Mouse (Mus musculus) heart, embryonic 12.5 days (tissue): Measurements from ENCODE around the gene Flnc. TPM values are rescaled to one million over a fixed set of nuclear protein-coding genes. Genes with fewer than 3 reads are reported as not detected.
A peak's percentile ranks its signal among the peaks of the same experiment; 100 is the strongest.
"Not testable (repeated sequence)": the region's sequence is repeated elsewhere in the genome, so short reads cannot be mapped to it uniquely, and the experiment has no call there.

ENCODE experiments used
- ATAC-seq: fragments of 200-750 bp; cut with Nextera tagmentation; 2 replicates; pipeline ENCODE4 v1.8.0; 2017; ENCODE audit warnings: moderate TSS enrichment, moderate library complexity; ENCODE audit not compliant: insufficient number of reproducible peaks, low FRiP score
- H3K27ac ChIP-seq: fragments of 300-500 bp; sonication (generic); 2 replicates; pipeline ENCODE4 v1.5.1; 2016; ENCODE audit warnings: mild to moderate bottlenecking, moderate library complexity; ENCODE audit not compliant: poor library complexity, severe bottlenecking
- H3K27me3 ChIP-seq: fragments of 300-500 bp; sonication (generic); replicated peaks from 2 replicates; pipeline ENCODE4 v1.6.1; 2016; ENCODE audit warnings: mild to moderate bottlenecking, moderate library complexity
- H3K36me3 ChIP-seq: fragments of 300-500 bp; sonication (generic); 2 replicates; pipeline ENCODE4 v1.6.1; 2016; ENCODE audit warnings: mild to moderate bottlenecking, moderate library complexity
- H3K4me1 ChIP-seq: fragments of 300-500 bp; sonication (generic); replicated peaks from 2 replicates; pipeline ENCODE4 v1.6.1; 2016; ENCODE audit warnings: mild to moderate bottlenecking
- H3K4me2 ChIP-seq: fragments of 300-500 bp; sonication (generic); 2 replicates; pipeline ENCODE4 v1.6.1; 2016; ENCODE audit warnings: mild to moderate bottlenecking, moderate library complexity
- H3K4me3 ChIP-seq: fragments of 300-500 bp; sonication (generic); 2 replicates; pipeline ENCODE4 v1.5.1; 2016; ENCODE audit warnings: mild to moderate bottlenecking
- H3K9ac ChIP-seq: fragments of 300-500 bp; sonication (generic); 2 replicates; pipeline ENCODE4 v1.6.1; 2016; ENCODE audit warnings: mild to moderate bottlenecking, moderate library complexity
- H3K9me3 ChIP-seq: fragments of 300-500 bp; sonication (generic); replicated peaks from 2 replicates; pipeline ENCODE4 v1.6.1; 2016; ENCODE audit warnings: mild to moderate bottlenecking, moderate library complexity
- WGBS: fragments of 180-500 bp; shearing (Covaris S2); methylation state at CpG from one replicate; pipeline ENCODE4 v1.1.7; 2016; 5-methylcytosine and 5-hydroxymethylcytosine counted together
- polyA plus RNA-seq: library from polyadenylated mRNA; unstranded; fragments of >200 nt; fragmentation: Nextera tagmentation; extraction: Ambion mirVana; gene quantifications from 2 replicates; pipeline ENCODE4 v1.2.1, GENCODE M21; 2016

Flnc gene
- 90.7 and 98.1 TPM in 2 replicates for polyA plus RNA-seq

GRCm38 (mm10) chr6:29433038-29433803 lies at the start of gene Flnc:
Flnc (plus strand) TSS chr6:29433256.
- peaks cover 5% of the 10 kb centered on the region for H3K36me3 ChIP-seq
- peak; percentile 38; the same call in 1 of the 2 replicates for ATAC-seq
- peaks cover 58% of the 10 kb centered on the region for H3K4me1 ChIP-seq
- H3K9me3 ChIP-seq: no peaks in the 10 kb centered on the region
- under 1% methylated on average over 62 of the region's 77 CpGs for WGBS
- H3K9ac ChIP-seq: peak within 1 kb of the TSS; percentile 91
- H3K27me3 ChIP-seq: no peaks in the 10 kb centered on the region
- H3K27ac ChIP-seq: peak within 1 kb of the TSS; percentile 97
- peak within 1 kb of the TSS; percentile 66 for H3K4me3 ChIP-seq
- peak within 1 kb of the TSS; percentile 86 for H3K4me2 ChIP-seq

- 3% methylated on average over 12 of the region's 12 CpGs for WGBS
- H3K9ac ChIP-seq: peak within 1 kb of the TSS; percentile 64
- H3K9me3 ChIP-seq: no peaks in the 10 kb centered on the region
- peaks cover 28% of the 10 kb centered on the region for H3K4me1 ChIP-seq
- peak within 1 kb of the TSS; percentile 51 for H3K4me3 ChIP-seq
- peak within 1 kb of the TSS; percentile 63 for H3K4me2 ChIP-seq
- peak within 1 kb of the TSS; percentile 30 for H3K27ac ChIP-seq
- ATAC-seq: peak; percentile 78
- 0 out of 2 replicates have a peak, but pooled peaks cover 3% of the 10 kb centered on the region for H3K27me3 ChIP-seq
- no peaks in the 10 kb centered on the region for H3K36me3 ChIP-seq
Measured at GRCm38 (mm10) chr6:29388052-29388518, 45.0 kb upstream of the Flnc start, which contains the start of gene Opn1sw. Opn1sw (minus strand) TSS chr6:29388468.

- peak overlapping the region; percentile 63 for H3K4me2 ChIP-seq
- 7% methylated on average over 11 of the region's 11 CpGs for WGBS
- peaks cover 5% of the 10 kb centered on the region for H3K27me3 ChIP-seq
- no peak overlapping the region for H3K9ac ChIP-seq
- H3K4me3 ChIP-seq: peak overlapping the region; percentile 51
- ATAC-seq: peak; percentile 81
- no peaks in the 10 kb centered on the region for H3K36me3 ChIP-seq
- peak overlapping the region; percentile 30; the same call in 1 of the 2 replicates for H3K27ac ChIP-seq
- peaks cover 27% of the 10 kb centered on the region for H3K4me1 ChIP-seq
- H3K9me3 ChIP-seq: no peaks in the 10 kb centered on the region
Measured at GRCm38 (mm10) chr6:29388606-29389080, 44.4 kb upstream of the Flnc start.

GRCm38 (mm10) chr6:29389425-29389824 lies 43.6 kb upstream of the Flnc start:
- peaks cover 13% of the 10 kb centered on the region for H3K27me3 ChIP-seq
- WGBS: 49% methylated on average over 9 of the region's 9 CpGs
- H3K9me3 ChIP-seq: no peaks in the 10 kb centered on the region
- H3K36me3 ChIP-seq: no peaks in the 10 kb centered on the region
- H3K4me3 ChIP-seq: no peak overlapping the region
- peaks cover 20% of the 10 kb centered on the region for H3K4me1 ChIP-seq
- H3K9ac ChIP-seq: no peak overlapping the region
- no peak overlapping the region for H3K4me2 ChIP-seq
- ATAC-seq: no peak
- H3K27ac ChIP-seq: no peak overlapping the region

- H3K9ac ChIP-seq, H3K27ac ChIP-seq, H3K4me2 ChIP-seq, H3K9me3 ChIP-seq, H3K4me3 ChIP-seq, H3K36me3 ChIP-seq, ATAC-seq: not testable (repeated sequence)
- Histone ChIP-seq H3K4me1 (peaks cover 29% of the 10 kb centered on the region), H3K27me3 (peaks cover 15% of the 10 kb centered on the region)
- 77% methylated on average over 1 of the region's 1 CpGs for WGBS
Measured at GRCm38 (mm10) chr6:29390500-29390899, 42.6 kb upstream of the Flnc start.

- ATAC-seq: not testable (repeated sequence)
- 72% methylated on average over 8 of the region's 8 CpGs for WGBS
- H3K4me1 ChIP-seq: peaks cover 36% of the 10 kb centered on the region
Measured at GRCm38 (mm10) chr6:29391241-29391640, 41.8 kb upstream of the Flnc start.

GRCm38 (mm10) chr6:29391802-29392201 lies 41.3 kb upstream of the Flnc start:
- no peak overlapping the region for H3K4me3 ChIP-seq
- peaks cover 15% of the 10 kb centered on the region for H3K27me3 ChIP-seq
- peaks cover 38% of the 10 kb centered on the region for H3K4me1 ChIP-seq
- H3K36me3 ChIP-seq: no peaks in the 10 kb centered on the region
- no peak overlapping the region for H3K4me2 ChIP-seq
- H3K9ac ChIP-seq: no peak overlapping the region
- 63% methylated on average over 4 of the region's 4 CpGs for WGBS
- H3K9me3 ChIP-seq: no peaks in the 10 kb centered on the region
- ATAC-seq: no peak
- no peak overlapping the region for H3K27ac ChIP-seq

More at GRCm38 (mm10) chr6:29391241-29391640, 41.8 kb upstream of the Flnc start:
- peaks cover 15% of the 10 kb centered on the region for H3K27me3 ChIP-seq
- H3K9ac ChIP-seq, H3K36me3 ChIP-seq, H3K4me3 ChIP-seq, H3K4me2 ChIP-seq, H3K27ac ChIP-seq, H3K9me3 ChIP-seq: not testable (repeated sequence)

- Histone ChIP-seq H3K27me3 (peaks cover 21% of the 10 kb centered on the region), H3K9me3 (no peaks in the 10 kb centered on the region), H3K4me3 (no peak overlapping the region), H3K4me2 (no peak overlapping the region), H3K9ac (no peak overlapping the region), H3K36me3 (peaks cover 5% of the 10 kb centered on the region; the same call in 1 of the 2 replicates), H3K27ac (no peak overlapping the region), H3K4me1 (peaks cover 27% of the 10 kb centered on the region)
- 71% methylated on average over 1 of the region's 1 CpGs for WGBS
- ATAC-seq: no peak
Measured at GRCm38 (mm10) chr6:29394286-29394685, 38.8 kb upstream of the Flnc start.

- WGBS: under 1% methylated on average over 41 of the region's 49 CpGs
- Histone ChIP-seq H3K4me2 (peak within 1 kb of the TSS; percentile 83), H3K27ac (peak within 1 kb of the TSS; percentile 71), H3K9me3 (no peaks in the 10 kb centered on the region), H3K4me3 (peak within 1 kb of the TSS; percentile 85), H3K36me3 (peaks cover 14% of the 10 kb centered on the region), H3K9ac (peak within 1 kb of the TSS; percentile 89), H3K27me3 (peaks cover 30% of the 10 kb centered on the region), H3K4me1 (peaks cover 27% of the 10 kb centered on the region)
- peak; percentile 86 for ATAC-seq
Measured at GRCm38 (mm10) chr6:29395910-29396713, 36.9 kb upstream of the Flnc start, which contains the start of gene Ccdc136. Ccdc136 (plus strand) TSS chr6:29396309.

- peaks cover 27% of the 10 kb centered on the region for H3K4me1 ChIP-seq
- H3K36me3 ChIP-seq: peaks cover 18% of the 10 kb centered on the region
- peak overlapping the region; percentile 71 for H3K27ac ChIP-seq
- 2% methylated on average over 23 of the region's 24 CpGs for WGBS
- H3K27me3 ChIP-seq: peaks cover 34% of the 10 kb centered on the region
- H3K4me3 ChIP-seq: peak overlapping the region; percentile 85
- no peaks in the 10 kb centered on the region for H3K9me3 ChIP-seq
- H3K4me2 ChIP-seq: peak overlapping the region; percentile 83
- H3K9ac ChIP-seq: peak overlapping the region; percentile 89
- peak; percentile 57 for ATAC-seq
Measured at GRCm38 (mm10) chr6:29396714-29397540, 36.1 kb upstream of the Flnc start.
